Mouse (Mus musculus) kidney, postnatal 36 days (tissue): ENCODE data around the gene Methig1.

Experiments
- DNase-seq, 2 experiments: peaks; one replicate each; pipeline ENCODE4 v3.0.0; 2021 to 2022; ENCODE audit warnings: mixed read lengths in 2 of 2

Methig1 gene

DNA sequence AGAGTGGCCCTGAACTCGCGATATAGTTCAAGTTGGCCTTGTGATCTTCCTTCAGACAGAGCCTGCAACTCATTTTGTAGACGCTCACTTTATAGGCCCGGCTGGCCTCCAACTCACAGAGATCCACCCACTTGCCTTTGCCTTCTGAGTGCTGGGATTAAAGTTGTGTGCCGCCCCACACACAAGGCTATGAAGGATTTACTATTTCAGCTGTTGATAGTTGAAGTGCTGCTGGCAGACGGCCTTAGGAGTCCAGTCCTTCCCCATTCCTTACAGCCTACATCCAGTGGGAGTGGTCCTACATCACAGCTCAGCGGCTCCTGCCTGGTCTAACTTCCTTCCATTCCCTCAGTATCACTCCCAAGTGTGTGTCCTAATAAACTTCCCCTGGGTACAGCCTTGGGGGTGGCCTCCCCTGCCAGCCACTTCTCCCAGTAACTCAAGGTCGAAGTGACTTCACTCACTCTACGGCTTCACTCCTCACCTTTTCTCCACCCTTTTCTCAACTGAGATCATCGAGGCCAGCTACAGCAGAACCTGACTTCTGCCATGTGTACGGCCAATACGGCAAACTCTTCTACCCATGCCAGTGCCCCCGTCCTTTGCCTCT, 75.5 kb downstream of the Methig1 start:
- DNase-seq = no peak

DNA sequence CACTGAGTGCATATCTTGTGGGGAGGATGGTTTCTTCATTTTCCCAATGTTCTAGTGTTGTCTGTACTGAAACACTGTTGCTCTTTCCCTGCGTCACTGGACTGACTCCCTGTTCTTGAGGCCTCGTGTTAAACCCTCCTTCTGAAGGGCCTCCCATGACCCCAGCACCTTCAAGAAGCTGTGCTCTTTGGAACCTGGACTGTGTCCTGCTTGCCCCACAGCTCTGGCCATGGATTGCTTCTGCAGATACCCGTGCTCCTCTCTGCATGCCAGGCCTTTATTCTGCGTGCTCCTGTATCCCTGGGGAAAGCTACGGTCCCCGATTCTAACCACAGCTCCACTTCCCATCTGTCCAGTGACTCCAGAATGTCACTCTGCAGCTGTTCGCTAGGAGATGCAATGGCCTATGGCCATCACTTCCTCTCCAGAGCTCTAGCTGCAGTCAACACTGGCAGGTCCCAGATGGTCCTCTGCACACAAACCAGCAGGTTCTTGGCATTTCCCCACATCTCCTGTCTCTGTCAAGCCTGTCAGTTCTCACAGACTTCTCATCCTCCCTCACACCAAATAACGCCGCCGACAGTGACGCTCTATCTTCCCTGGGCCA, 77.1 kb downstream of the Methig1 start:
- peak; percentile 59 to 74 for DNase-seq

DNA sequence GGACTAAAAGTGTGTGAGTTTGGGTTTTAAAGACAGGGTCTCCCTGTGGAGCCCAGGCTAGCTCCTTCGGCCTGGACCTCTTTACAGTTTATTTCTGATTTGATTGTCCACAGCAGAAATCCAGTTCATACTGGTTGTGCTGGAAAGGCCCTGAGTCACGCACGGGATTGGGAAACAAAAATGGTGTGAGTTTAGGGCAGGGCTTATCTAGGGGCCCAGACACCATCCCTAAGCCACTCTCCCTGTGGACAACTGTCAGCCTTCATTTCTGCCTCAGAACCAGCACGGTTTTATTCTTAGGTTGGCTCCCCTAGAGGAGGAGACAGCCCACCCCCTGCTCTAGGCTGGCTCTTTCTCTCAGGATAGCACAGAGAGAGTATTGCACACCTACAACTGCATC, 80.3 kb downstream of the Methig1 start:
- DNase-seq = no peak
